Mouse (Mus musculus): ENCODE measurements around the gene Htr2b.

The Htr2b gene

DNA sequence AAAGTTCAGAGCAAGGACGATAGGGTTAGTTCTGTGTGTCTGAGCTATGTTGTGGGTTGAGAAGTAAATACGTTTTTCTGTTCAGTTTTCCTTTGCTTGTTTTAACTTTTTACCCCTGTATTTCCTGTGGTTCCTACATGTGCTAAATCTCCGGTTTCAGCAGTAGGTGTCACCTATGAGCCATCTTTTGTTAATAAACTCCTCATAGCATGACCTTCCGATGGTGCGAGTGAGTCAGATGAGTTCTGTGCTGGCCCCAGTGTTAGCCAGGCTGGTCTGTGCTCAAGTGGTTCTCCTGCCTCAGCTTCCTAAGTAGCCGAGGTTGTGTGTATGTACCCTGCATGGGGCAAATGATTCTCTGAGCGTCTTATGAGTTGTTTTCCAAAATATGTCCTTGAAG is 17.4 kb downstream of the Htr2b start:
- no peak for DNase-seq (ENCODE audit: inconsistent ontology term)

DNA sequence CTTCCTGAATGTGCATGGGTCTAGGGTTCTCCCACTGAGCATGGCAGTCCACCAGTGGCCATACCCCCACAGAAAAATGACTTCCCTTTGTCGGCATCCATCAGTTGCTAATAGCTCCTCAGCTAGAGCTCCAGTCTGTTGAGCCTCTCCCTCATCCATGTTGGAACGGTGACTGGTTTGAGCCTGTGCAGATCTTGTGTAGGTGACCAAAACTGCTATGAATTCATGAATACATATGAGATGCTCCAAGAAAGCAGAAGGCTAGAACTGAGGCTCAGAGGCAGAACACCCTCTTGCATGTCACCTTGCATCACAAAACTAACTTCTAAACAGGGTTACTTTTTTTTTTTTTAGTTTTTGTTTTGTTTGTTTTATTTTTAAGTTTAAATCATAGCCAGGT is 35.2 kb downstream of the Htr2b start:
- no peak for DNase-seq (ENCODE audit: inconsistent ontology term)

DNA sequence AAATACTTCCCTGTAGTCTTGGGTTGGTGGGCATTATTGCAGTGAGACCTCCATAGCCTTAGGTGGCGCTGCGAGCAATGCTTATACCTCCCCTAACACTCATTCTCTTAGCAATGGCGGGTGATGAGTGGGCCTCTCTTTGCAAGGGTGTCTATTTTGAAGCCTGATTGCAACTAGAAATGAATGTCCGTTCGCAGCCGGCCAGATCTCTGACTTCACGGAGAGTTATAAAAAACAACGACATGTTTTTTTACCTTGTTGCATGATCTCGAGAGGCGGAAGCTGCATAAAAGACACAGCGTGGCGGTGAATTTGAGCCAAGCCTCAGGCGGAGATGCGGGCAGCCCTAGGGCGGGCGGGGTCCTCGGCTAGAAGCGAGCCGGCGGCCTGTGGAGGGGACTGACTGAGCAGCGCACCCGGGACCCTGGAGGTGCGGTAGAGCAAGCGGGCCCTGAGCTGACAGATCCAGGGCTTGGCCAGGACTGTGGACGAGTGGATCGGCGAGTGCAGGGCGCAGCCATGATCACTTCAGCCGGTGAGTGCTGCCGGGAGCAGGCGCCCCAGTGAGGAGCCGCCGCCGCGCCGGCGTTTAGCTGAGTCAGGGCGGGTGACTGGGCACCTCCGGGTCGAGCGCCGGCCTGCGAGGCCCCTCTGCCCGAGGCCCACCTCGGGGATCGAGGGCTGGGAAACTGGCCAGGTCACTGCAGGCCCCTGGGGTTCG is 47.3 kb downstream of the Htr2b start, which contains the start of gene Psmd1:
Gene Psmd1 (plus strand): TSS at position 117 of the 721 bp plus-strand sequence.
- DNase-seq (ENCODE audit: inconsistent ontology term): peak; percentile 96

DNA sequence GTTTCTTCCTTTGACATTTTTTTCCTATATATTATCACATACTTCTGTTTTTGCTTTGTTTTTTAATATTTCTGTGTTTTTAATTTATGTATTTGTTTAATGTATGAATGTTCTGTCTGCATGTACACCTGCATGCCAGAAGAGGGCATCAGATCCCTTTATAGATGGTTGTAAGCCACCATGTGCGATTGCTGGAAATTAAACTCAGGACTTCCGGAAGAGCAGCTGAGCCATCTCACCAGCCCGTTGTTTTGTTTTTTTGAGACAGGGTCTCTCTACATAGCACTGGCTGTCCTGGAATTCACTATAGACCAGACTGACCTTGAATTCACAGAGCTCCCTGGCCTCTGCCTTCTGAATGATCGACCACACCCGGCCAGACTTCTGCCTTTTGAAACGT is 49.2 kb downstream of the Htr2b start:
- no peak for DNase-seq (ENCODE audit: inconsistent ontology term)

DNA sequence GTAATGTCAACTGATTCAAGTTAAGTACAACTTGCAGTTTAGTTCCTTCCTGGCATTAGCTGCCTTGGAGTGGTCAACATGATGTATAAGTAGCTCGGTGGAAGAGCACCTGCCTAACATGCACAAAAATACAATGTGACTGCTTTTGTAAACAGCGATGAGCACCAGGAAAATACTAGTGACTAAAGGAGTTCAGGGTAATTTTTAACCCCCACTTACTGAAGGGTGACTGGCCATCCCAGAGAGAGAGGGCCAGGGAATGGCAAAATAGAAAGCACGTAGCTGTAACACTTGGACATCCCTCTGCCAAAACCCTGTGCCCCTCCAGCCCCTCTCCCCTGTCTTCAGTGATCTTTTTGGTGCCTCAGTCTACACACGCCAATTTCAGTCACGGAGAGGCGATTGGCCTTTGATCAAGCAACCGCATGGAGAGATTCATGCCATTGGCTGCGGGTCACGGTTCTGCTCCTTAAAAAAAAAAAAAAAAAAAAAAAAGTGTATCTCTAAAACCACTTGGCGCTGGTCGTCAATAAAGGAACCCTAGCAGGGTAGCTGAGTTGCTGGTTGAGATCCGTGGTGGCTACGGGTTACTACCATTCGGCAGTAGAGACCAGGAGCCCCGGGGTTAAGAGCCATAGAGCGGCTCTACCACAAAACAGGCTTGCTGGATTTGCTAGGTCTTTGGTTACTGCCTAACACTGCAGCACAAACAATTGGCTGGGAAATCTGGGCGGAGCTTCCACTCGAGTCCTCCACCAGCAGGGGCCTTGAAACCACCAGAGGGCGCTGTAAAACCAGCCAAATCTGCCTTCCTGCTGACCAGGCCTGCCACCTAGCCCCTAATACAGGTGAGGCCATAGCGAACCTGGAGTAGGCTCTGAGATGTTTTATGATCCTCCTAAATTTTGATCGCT is 52.7 kb downstream of the Htr2b start:
- peak; percentile 81 for DNase-seq (ENCODE audit: inconsistent ontology term)

DNA sequence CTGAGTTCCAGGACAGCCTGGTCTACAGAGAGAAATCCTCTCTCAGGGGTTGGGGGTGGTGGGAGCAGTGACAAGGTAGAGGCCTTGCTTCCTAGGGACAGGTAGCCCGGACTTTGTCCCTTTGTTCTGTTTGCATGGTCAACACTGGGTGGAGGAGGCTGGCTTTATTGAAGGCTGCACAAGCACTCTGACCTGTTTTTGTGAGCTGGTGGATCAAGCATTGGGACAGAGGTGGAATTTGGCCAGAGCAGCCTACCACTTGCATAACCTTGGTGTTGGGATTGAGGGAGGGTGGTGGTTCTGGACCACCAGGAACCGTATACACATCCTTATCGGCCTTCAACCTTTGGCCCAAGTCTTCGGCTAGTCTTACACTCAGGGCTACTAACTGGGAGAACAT is 55.5 kb downstream of the Htr2b start:
- DNase-seq (ENCODE audit: inconsistent ontology term): no peak

DNA sequence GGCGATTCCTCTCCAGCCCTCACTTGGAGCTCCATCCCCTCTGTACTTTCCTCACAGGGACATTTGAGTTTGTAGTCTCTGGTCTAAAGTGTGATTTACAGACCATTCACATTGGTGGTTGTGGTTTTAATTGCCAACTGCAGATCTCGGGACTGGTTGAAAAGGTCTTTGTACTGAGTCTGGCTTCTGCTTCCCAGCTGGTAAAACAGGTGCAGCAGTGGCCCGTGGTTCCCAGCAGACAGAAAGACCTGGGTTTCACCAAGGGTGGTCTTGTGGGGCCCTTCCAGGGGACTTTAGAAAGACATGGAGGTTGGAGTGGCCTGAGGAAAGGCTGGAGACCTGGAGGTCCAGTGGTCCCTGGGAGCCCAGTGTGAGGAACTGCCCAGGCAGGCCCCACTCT is 56.8 kb downstream of the Htr2b start:
- DNase-seq (ENCODE audit: inconsistent ontology term): no peak

DNA sequence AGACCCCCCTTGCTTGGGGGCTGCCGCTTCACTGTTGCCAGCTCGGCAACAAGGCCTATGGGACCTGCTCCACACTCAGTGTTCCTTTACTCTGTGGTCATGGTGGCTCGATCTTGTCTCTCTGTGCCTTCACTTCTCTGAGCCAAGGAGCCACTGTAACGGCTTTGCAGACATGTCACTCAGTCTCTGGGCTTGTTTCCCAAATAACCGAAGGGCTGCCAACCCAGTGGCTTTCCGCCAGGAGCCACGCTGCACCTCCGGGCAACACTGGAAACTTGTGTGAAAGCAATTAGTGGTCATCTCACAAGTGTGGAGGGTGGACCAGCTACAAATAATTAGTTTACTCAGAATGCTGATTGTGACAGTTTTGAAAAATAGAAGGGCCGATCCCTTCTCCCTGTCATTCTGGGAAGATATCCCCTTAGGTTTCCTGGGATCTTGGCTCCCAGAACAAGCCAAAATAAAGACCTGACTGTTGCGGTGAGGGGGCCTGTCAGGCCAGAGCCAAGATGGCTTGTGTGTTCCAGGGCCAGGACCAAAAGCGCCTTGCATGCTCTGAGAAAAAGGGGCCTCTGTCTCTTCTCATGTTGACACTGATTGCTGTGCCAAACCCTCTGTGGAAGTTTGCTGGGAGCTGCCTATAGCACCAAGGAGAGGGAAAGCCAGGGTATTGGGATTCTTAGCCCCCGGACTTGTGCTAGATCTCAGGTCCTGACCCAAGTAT is 58.4 kb downstream of the Htr2b start:
- DNase-seq (ENCODE audit: inconsistent ontology term): peak; percentile 96
